Mouse (Mus musculus): ENCODE results near the gene Fam13a. TPM values are rescaled to one million over a fixed set of nuclear protein-coding genes. Genes with fewer than 3 reads are reported as not detected.

Gene Fam13a
- polyA plus RNA-seq, 1 experiment from 2014 or later, result 14.9 TPM

GRCm38 (mm10) chr6:59014760-59015159 lies 9.6 kb downstream of the Fam13a start:
- H3K4me3 ChIP-seq (replicated peaks; ENCODE audit: low read length), result no peak overlapping the region
- whole genome bisulfite sequencing, result 46% methylated on average over 2 of the region's 2 CpGs
- H3K4me1 ChIP-seq (ENCODE audit: control insufficient read depth, insufficient read depth, low read length), result no peaks in the 10 kb centered on the region
- no peak overlapping the region for H3K4me2 ChIP-seq (ENCODE audit: low read depth, low read length)
- peak overlapping the region; percentile 68; the same call in 1 of the 2 replicates for H3K27ac ChIP-seq (ENCODE audit: low read length)
- H3K9ac ChIP-seq (ENCODE audit: low read length), result no peak overlapping the region
- no peaks in the 10 kb centered on the region for H3K9me3 ChIP-seq (replicated peaks; ENCODE audit: control insufficient read depth, low read length)
- no peaks in the 10 kb centered on the region for H3K36me3 ChIP-seq (ENCODE audit: control insufficient read depth, insufficient read depth, low read length)
- peak; percentile 78; the same call in 1 of the 2 replicates for ATAC-seq (ENCODE audit: insufficient read depth, low FRiP score)
- no peaks in the 10 kb centered on the region for H3K27me3 ChIP-seq (ENCODE audit: control insufficient read depth, insufficient read depth, low read length)

GRCm38 (mm10) chr6:59014088-59014759 lies 10.1 kb downstream of the Fam13a start:
- Histone ChIP-seq H3K9me3 (replicated peaks; ENCODE audit: control insufficient read depth, low read length) (no peaks in the 10 kb centered on the region), H3K4me1 (ENCODE audit: control insufficient read depth, insufficient read depth, low read length) (no peaks in the 10 kb centered on the region), H3K27me3 (ENCODE audit: control insufficient read depth, insufficient read depth, low read length) (no peaks in the 10 kb centered on the region), H3K27ac (ENCODE audit: low read length) (peak overlapping the region; percentile 78), H3K36me3 (ENCODE audit: control insufficient read depth, insufficient read depth, low read length) (no peaks in the 10 kb centered on the region), H3K4me2 (ENCODE audit: low read depth, low read length) (no peak overlapping the region), H3K9ac (ENCODE audit: low read length) (no peak overlapping the region), H3K4me3 (replicated peaks; ENCODE audit: low read length) (no peak overlapping the region)
- 64% methylated on average over 8 of the region's 8 CpGs for WGBS
- peak; percentile 63; the same call in 1 of the 2 replicates for ATAC-seq (ENCODE audit: insufficient read depth, low FRiP score)

- no peak overlapping the region for H3K4me2 ChIP-seq (ENCODE audit: low read depth, low read length)
- no peaks in the 10 kb centered on the region for H3K27me3 ChIP-seq (ENCODE audit: control insufficient read depth, insufficient read depth, low read length)
- ATAC-seq (ENCODE audit: insufficient read depth, low FRiP score), result no peak
- H3K36me3 ChIP-seq (ENCODE audit: control insufficient read depth, insufficient read depth, low read length), result no peaks in the 10 kb centered on the region
- no peak overlapping the region for H3K27ac ChIP-seq (ENCODE audit: low read length)
- no peak overlapping the region for H3K4me3 ChIP-seq (replicated peaks; ENCODE audit: low read length)
- H3K9me3 ChIP-seq (replicated peaks; ENCODE audit: control insufficient read depth, low read length), result no peaks in the 10 kb centered on the region
- H3K9ac ChIP-seq (ENCODE audit: low read length), result no peak overlapping the region
- H3K4me1 ChIP-seq (ENCODE audit: control insufficient read depth, insufficient read depth, low read length), result no peaks in the 10 kb centered on the region
- WGBS, result 84% methylated on average over 3 of the region's 3 CpGs
Measured at GRCm38 (mm10) chr6:59010792-59011191, 13.6 kb downstream of the Fam13a start.

GRCm38 (mm10) chr6:59004630-59005029 lies 19.7 kb downstream of the Fam13a start:
- Histone ChIP-seq H3K36me3 (ENCODE audit: control insufficient read depth, insufficient read depth, low read length) (no peaks in the 10 kb centered on the region), H3K9ac (ENCODE audit: low read length) (no peak overlapping the region), H3K4me1 (ENCODE audit: control insufficient read depth, insufficient read depth, low read length) (no peaks in the 10 kb centered on the region), H3K9me3 (replicated peaks; ENCODE audit: control insufficient read depth, low read length) (no peaks in the 10 kb centered on the region), H3K27ac (ENCODE audit: low read length) (no peak overlapping the region), H3K4me2 (ENCODE audit: low read depth, low read length) (no peak overlapping the region), H3K4me3 (replicated peaks; ENCODE audit: low read length) (no peak overlapping the region), H3K27me3 (ENCODE audit: control insufficient read depth, insufficient read depth, low read length) (no peaks in the 10 kb centered on the region)
- no peak for ATAC-seq (ENCODE audit: insufficient read depth, low FRiP score)
- WGBS, result 90% methylated on average over 5 of the region's 5 CpGs

DNA sequence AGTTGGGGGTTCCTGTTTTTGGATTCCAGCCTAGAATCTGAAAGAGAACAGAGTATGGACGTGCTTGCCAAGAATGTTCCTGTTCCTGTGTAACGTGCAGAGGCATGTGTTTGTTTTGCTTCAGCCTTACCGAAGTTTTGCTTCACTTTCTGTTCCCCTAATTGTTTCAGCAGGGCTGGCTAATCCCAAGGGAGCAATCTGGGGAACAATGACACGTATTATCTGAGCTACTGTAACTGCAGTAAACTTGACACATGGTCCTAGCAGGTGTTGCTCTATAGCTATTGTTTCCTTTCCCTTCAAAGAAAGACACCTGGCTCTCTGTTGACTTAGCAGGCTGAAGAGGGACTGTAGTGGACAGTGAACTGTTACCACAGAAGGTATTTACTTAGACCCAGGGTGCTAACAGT lies 25.3 kb downstream of the Fam13a start:
- peak overlapping the region; percentile 33; the same call in 1 of the 2 replicates for H3K4me2 ChIP-seq (ENCODE audit: low read depth, low read length)
- no peaks in the 10 kb centered on the region for H3K27me3 ChIP-seq (ENCODE audit: control insufficient read depth, insufficient read depth, low read length)
- peaks cover 13% of the 10 kb centered on the region for H3K4me1 ChIP-seq (ENCODE audit: control insufficient read depth, insufficient read depth, low read length)
- no peak overlapping the region for H3K9ac ChIP-seq (ENCODE audit: low read length)
- no peaks in the 10 kb centered on the region for H3K36me3 ChIP-seq (ENCODE audit: control insufficient read depth, insufficient read depth, low read length)
- ATAC-seq (ENCODE audit: insufficient read depth, low FRiP score), result peak; percentile 87; the same call in 1 of the 2 replicates
- no peak overlapping the region for H3K4me3 ChIP-seq (replicated peaks; ENCODE audit: low read length)
- H3K27ac ChIP-seq (ENCODE audit: low read length), result peak overlapping the region; percentile 64
- WGBS, result 8% methylated on average over 4 of the region's 4 CpGs
- H3K9me3 ChIP-seq (replicated peaks; ENCODE audit: control insufficient read depth, low read length), result no peaks in the 10 kb centered on the region

GRCm38 (mm10) chr6:58998528-58998927 lies 25.8 kb downstream of the Fam13a start:
- Histone ChIP-seq H3K4me2 (ENCODE audit: low read depth, low read length) (peak overlapping the region; percentile 33; the same call in 1 of the 2 replicates), H3K36me3 (ENCODE audit: control insufficient read depth, insufficient read depth, low read length) (no peaks in the 10 kb centered on the region), H3K9ac (ENCODE audit: low read length) (no peak overlapping the region), H3K9me3 (replicated peaks; ENCODE audit: control insufficient read depth, low read length) (no peaks in the 10 kb centered on the region), H3K27ac (ENCODE audit: low read length) (peak overlapping the region; percentile 64), H3K4me1 (ENCODE audit: control insufficient read depth, insufficient read depth, low read length) (peaks cover 13% of the 10 kb centered on the region), H3K4me3 (replicated peaks; ENCODE audit: low read length) (no peak overlapping the region), H3K27me3 (ENCODE audit: control insufficient read depth, insufficient read depth, low read length) (no peaks in the 10 kb centered on the region)
- ATAC-seq (ENCODE audit: insufficient read depth, low FRiP score), result peak; percentile 40; the same call in 1 of the 2 replicates
- WGBS, result 50% methylated on average over 4 of the region's 4 CpGs

DNA sequence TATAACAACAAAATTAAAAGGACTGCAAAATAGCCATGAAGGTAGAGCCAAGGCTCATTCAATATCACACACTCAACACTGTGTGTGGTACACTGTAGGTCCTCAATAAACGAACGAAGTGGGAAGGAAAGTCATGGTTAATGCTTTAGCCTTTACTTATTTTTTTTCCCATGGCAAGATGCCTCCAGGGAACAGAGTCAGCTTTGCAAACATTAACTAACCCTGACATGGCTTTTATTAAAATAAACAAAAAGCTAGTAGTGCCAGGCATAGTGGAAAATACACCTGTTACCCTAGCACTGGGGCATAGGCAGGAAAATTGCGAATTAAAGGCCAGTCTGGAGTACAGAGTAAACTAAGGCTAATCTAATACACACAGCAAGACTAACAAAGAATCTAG lies 35.2 kb downstream of the Fam13a start:
- 49% methylated on average over 3 of the region's 3 CpGs for WGBS
- H3K27me3 ChIP-seq (ENCODE audit: control insufficient read depth, insufficient read depth, low read length), result no peaks in the 10 kb centered on the region
- no peaks in the 10 kb centered on the region for H3K36me3 ChIP-seq (ENCODE audit: control insufficient read depth, insufficient read depth, low read length)
- no peak overlapping the region for H3K4me2 ChIP-seq (ENCODE audit: low read depth, low read length)
- no peak overlapping the region for H3K9ac ChIP-seq (ENCODE audit: low read length)
- ATAC-seq (ENCODE audit: insufficient read depth, low FRiP score), result peak; percentile 62; the same call in 1 of the 2 replicates
- no peaks in the 10 kb centered on the region for H3K4me1 ChIP-seq (ENCODE audit: control insufficient read depth, insufficient read depth, low read length)
- H3K9me3 ChIP-seq (replicated peaks; ENCODE audit: control insufficient read depth, low read length), result no peaks in the 10 kb centered on the region
- H3K27ac ChIP-seq (ENCODE audit: low read length), result peak overlapping the region; percentile 19; the same call in 1 of the 2 replicates
- H3K4me3 ChIP-seq (replicated peaks; ENCODE audit: low read length), result no peak overlapping the region

GRCm38 (mm10) chr6:58988706-58989105 lies 35.6 kb downstream of the Fam13a start:
- no peak overlapping the region for H3K4me2 ChIP-seq (ENCODE audit: low read depth, low read length)
- no peaks in the 10 kb centered on the region for H3K9me3 ChIP-seq (replicated peaks; ENCODE audit: control insufficient read depth, low read length)
- peak overlapping the region; percentile 19; the same call in 1 of the 2 replicates for H3K27ac ChIP-seq (ENCODE audit: low read length)
- H3K4me3 ChIP-seq (replicated peaks; ENCODE audit: low read length), result no peak overlapping the region
- H3K27me3 ChIP-seq (ENCODE audit: control insufficient read depth, insufficient read depth, low read length), result no peaks in the 10 kb centered on the region
- H3K36me3 ChIP-seq (ENCODE audit: control insufficient read depth, insufficient read depth, low read length), result no peaks in the 10 kb centered on the region
- no peak overlapping the region for H3K9ac ChIP-seq (ENCODE audit: low read length)
- ATAC-seq (ENCODE audit: insufficient read depth, low FRiP score), result no peak
- no peaks in the 10 kb centered on the region for H3K4me1 ChIP-seq (ENCODE audit: control insufficient read depth, insufficient read depth, low read length)
- WGBS, result 80% methylated on average over 2 of the region's 2 CpGs

GRCm38 (mm10) chr6:58987166-58987565 lies 37.2 kb downstream of the Fam13a start:
- Histone ChIP-seq H3K9me3 (replicated peaks; ENCODE audit: control insufficient read depth, low read length) (no peaks in the 10 kb centered on the region), H3K4me1 (ENCODE audit: control insufficient read depth, insufficient read depth, low read length) (no peaks in the 10 kb centered on the region), H3K36me3 (ENCODE audit: control insufficient read depth, insufficient read depth, low read length) (no peaks in the 10 kb centered on the region), H3K4me3 (replicated peaks; ENCODE audit: low read length) (no peak overlapping the region), H3K9ac (ENCODE audit: low read length) (no peak overlapping the region), H3K4me2 (ENCODE audit: low read depth, low read length) (no peak overlapping the region), H3K27ac (ENCODE audit: low read length) (no peak overlapping the region), H3K27me3 (ENCODE audit: control insufficient read depth, insufficient read depth, low read length) (no peaks in the 10 kb centered on the region)
- ATAC-seq (ENCODE audit: insufficient read depth, low FRiP score), result no peak
- 87% methylated on average over 5 of the region's 5 CpGs for WGBS
